Mouse (Mus musculus) urinary bladder, postnatal 4 days (tissue): ENCODE measurements around the gene Ift81.

Experiments
- DNase-seq, 2 experiments: peaks; one replicate each; pipeline ENCODE4 v3.0.0; 2021 to 2022; ENCODE audit warnings: low spot score in 2 of 2

The Ift81 gene

GRCm38 (mm10) chr5:122547810-122548209 is 66.5 kb downstream of the Ift81 start:
- no peak for DNase-seq

GRCm38 (mm10) chr5:122547251-122547714 is 67.0 kb downstream of the Ift81 start:
- no peak for DNase-seq

- DNase-seq = no peak
Observed at GRCm38 (mm10) chr5:122543392-122543791, 70.9 kb downstream of the Ift81 start.

- no peak for DNase-seq
Observed at GRCm38 (mm10) chr5:122541871-122542270, 72.4 kb downstream of the Ift81 start.

- no peak for DNase-seq
Observed at GRCm38 (mm10) chr5:122538077-122538476, 76.2 kb downstream of the Ift81 start.

GRCm38 (mm10) chr5:122537654-122538053 is 76.7 kb downstream of the Ift81 start:
- no peak for DNase-seq

- no peak for DNase-seq
Observed at GRCm38 (mm10) chr5:122533884-122534283, 80.4 kb downstream of the Ift81 start.

- no peak for DNase-seq
Observed at GRCm38 (mm10) chr5:122529913-122530604, 84.3 kb downstream of the Ift81 start.

GRCm38 (mm10) chr5:122529316-122529715 is 85.0 kb downstream of the Ift81 start:
- peak in 1 of 2 experiments; percentile 74 for DNase-seq

- DNase-seq = no peak
Observed at GRCm38 (mm10) chr5:122528591-122528990, 85.7 kb downstream of the Ift81 start.

- no peak for DNase-seq
Observed at GRCm38 (mm10) chr5:122527761-122528160, 86.6 kb downstream of the Ift81 start.

- no peak for DNase-seq
Observed at GRCm38 (mm10) chr5:122526878-122527730, 87.2 kb downstream of the Ift81 start.

- no peak for DNase-seq
Observed at GRCm38 (mm10) chr5:122526405-122526804, 87.9 kb downstream of the Ift81 start.

- DNase-seq = no peak
Observed at GRCm38 (mm10) chr5:122525238-122525931, 88.9 kb downstream of the Ift81 start.

GRCm38 (mm10) chr5:122524854-122525237 is 89.5 kb downstream of the Ift81 start:
- DNase-seq = no peak

GRCm38 (mm10) chr5:122524244-122524643 is 90.1 kb downstream of the Ift81 start:
- DNase-seq = no peak

- no peak for DNase-seq
Observed at GRCm38 (mm10) chr5:122521130-122521473, 93.2 kb downstream of the Ift81 start.

- no peak for DNase-seq
Observed at GRCm38 (mm10) chr5:122520254-122521129, 93.8 kb downstream of the Ift81 start.

GRCm38 (mm10) chr5:122519043-122519660 is 95.2 kb downstream of the Ift81 start:
- no peak for DNase-seq

GRCm38 (mm10) chr5:122518247-122518646 is 96.1 kb downstream of the Ift81 start:
- no peak for DNase-seq

GRCm38 (mm10) chr5:122516901-122517300 is 97.4 kb downstream of the Ift81 start:
- DNase-seq = peak in 1 of 2 experiments; percentile 49
